9 mouse cellular contexts compared by ENCODE assay signal in the genomic region with DNA sequence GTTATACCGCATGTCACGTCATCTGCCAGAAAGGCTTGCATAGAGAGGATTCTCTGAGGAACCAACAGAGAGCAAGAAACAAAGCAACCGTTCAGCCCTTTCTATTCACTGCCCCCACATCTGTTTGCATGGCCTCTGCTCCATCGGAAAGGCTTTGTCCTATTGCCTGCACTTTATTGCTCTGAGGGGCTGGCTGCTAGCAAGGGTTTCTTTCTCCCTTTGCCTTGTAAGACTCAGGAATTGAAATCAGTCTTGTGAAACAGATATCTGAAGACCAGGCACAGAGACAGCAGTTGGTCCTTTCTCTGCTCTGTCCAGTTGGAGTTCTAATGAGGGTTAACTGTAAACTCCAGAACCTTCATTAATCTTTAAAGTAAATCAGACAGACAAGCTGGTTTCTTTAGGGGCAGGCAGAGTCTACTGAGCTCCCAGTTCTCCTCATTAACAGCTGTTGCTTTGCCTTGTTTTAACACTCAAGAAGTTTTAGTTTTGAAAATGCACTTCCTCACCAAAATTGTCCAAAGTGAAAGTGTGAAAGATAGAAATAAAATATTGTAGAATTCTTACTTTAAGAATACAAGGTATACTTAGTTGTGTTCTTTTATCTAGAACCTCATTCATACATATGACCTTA.
A peak's percentile ranks its signal among the peaks of the same experiment; 100 is the strongest.
DNase-seq lines count a peak whose midpoint lies in the region; ATAC-seq lines count a peak whose summit lies in the region.
"Had no signal": no experiment of that assay in that cellular context is flagged by ENCODE, and none has a peak within 500 bp of the region (broad histone marks: within the 10 kb centered on the region; RNA-seq: fewer than 3 reads in every experiment).

No protein-coding gene starts in this region.

- H3K9me3 ChIP-seq in hindbrain, embryonic 11.5 days (ENCODE audit: control insufficient read depth, low read length): no peaks in the 10 kb centered on the region
- no peaks in the 10 kb centered on the region for H3K9me3 ChIP-seq in midbrain, embryonic 10.5 days (replicated peaks)
- no peaks in the 10 kb centered on the region for H3K9me3 ChIP-seq in stomach, embryonic 16.5 days (replicated peaks; ENCODE audit: control insufficient read depth, low read length)
- H3K9me3 ChIP-seq: heart, embryonic 15.5 days had no signal

- no peaks in the 10 kb centered on the region; the same call in 1 of the 2 replicates for H3K4me1 ChIP-seq in hindbrain, embryonic 11.5 days (replicated peaks; ENCODE audit: control insufficient read depth, insufficient read depth, low read length)
- peaks cover 61% of the 10 kb centered on the region for H3K4me1 ChIP-seq in midbrain, embryonic 10.5 days
- peaks cover 15% of the 10 kb centered on the region for H3K4me1 ChIP-seq in stomach, embryonic 16.5 days (ENCODE audit: control insufficient read depth, insufficient read depth, low read length)

- H3K36me3 ChIP-seq in hindbrain, embryonic 11.5 days (ENCODE audit: control insufficient read depth, insufficient read depth, low read length): no peaks in the 10 kb centered on the region
- H3K36me3 ChIP-seq in midbrain, embryonic 10.5 days: no peaks in the 10 kb centered on the region
- no peaks in the 10 kb centered on the region for H3K36me3 ChIP-seq in stomach, embryonic 16.5 days (ENCODE audit: control insufficient read depth, insufficient read depth, low read length)
- H3K36me3 ChIP-seq: heart, embryonic 15.5 days had no signal

- no peak overlapping the region for H3K9ac ChIP-seq in hindbrain, embryonic 11.5 days (ENCODE audit: low read depth, low read length)
- H3K9ac ChIP-seq in stomach, embryonic 16.5 days (ENCODE audit: low read length): no peak overlapping the region
- H3K9ac ChIP-seq: heart, embryonic 15.5 days had no signal

- H3K27ac ChIP-seq in hindbrain, embryonic 11.5 days (ENCODE audit: low read depth, low read length): peak overlapping the region; percentile 85
- H3K27ac ChIP-seq in midbrain, embryonic 10.5 days (replicated peaks): peak overlapping the region; percentile 83
- H3K27ac ChIP-seq in stomach, embryonic 16.5 days (ENCODE audit: low read length): peak overlapping the region; percentile 89
- H3K27ac ChIP-seq: heart, embryonic 15.5 days had no signal

- WGBS in hindbrain, embryonic 11.5 days: 3% methylated on average over 4 of the region's 4 CpGs
- 8% methylated on average over 4 of the region's 4 CpGs for WGBS in midbrain, embryonic 10.5 days
- 16% methylated on average over 4 of the region's 4 CpGs for WGBS in stomach, embryonic 16.5 days

- ATAC-seq in hindbrain, embryonic 11.5 days (ENCODE audit: low FRiP score): peak; percentile 78
- peak; percentile 69; the same call in 1 of the 2 replicates for ATAC-seq in stomach, embryonic 16.5 days (ENCODE audit: insufficient read depth, low FRiP score)

- peak; percentile 14 for DNase-seq in kidney, postnatal 10 days
- no peak for DNase-seq in kidney, adult 18-20 months
- DNase-seq in hindbrain, embryonic 11.5 days (ENCODE audit: low spot score): peak; percentile 68
- DNase-seq in midbrain, embryonic 10.5 days (ENCODE audit: low spot score): peak; percentile 66
- no peak for DNase-seq in gastrocnemius, postnatal 14 days
- no peak for DNase-seq in heart, postnatal 4 days
- DNase-seq in kidney, postnatal 25 days: no peak

- intact Hi-C loops in gastrocnemius, postnatal 14 days (cut with DNase I; ENCODE audit: low total_unique reads): no loop called here

- no peak overlapping the region for H3K4me3 ChIP-seq in hindbrain, embryonic 11.5 days (ENCODE audit: low read depth, low read length)
- H3K4me3 ChIP-seq in midbrain, embryonic 10.5 days: no peak overlapping the region
- H3K4me3 ChIP-seq in stomach, embryonic 16.5 days (replicated peaks; ENCODE audit: low read length): no peak overlapping the region
- H3K4me3 ChIP-seq: heart, embryonic 15.5 days had no signal

- H3K4me2 ChIP-seq in hindbrain, embryonic 11.5 days (replicated peaks; ENCODE audit: low read depth, low read length): no peak overlapping the region
- H3K4me2 ChIP-seq in stomach, embryonic 16.5 days (ENCODE audit: low read depth, low read length): peak overlapping the region; percentile 16; the same call in 1 of the 2 replicates
- H3K4me2 ChIP-seq: heart, embryonic 15.5 days had no signal

- no peaks in the 10 kb centered on the region for H3K27me3 ChIP-seq in hindbrain, embryonic 11.5 days (ENCODE audit: control insufficient read depth, insufficient read depth, low read length)
- H3K27me3 ChIP-seq in midbrain, embryonic 10.5 days (ENCODE audit: low read depth, poor library complexity, severe bottlenecking): no peaks in the 10 kb centered on the region
- no peaks in the 10 kb centered on the region for H3K27me3 ChIP-seq in stomach, embryonic 16.5 days (ENCODE audit: control insufficient read depth, insufficient read depth, low read length)
- H3K27me3 ChIP-seq: heart, embryonic 15.5 days had no signal

Comparison
In these comparisons a context has a peak if more than half of its experiments do, and no peak if none do; other contexts are left out.
1. DNase-seq: peak in kidney, postnatal 10 days (single experiment), hindbrain, embryonic 11.5 days (single experiment) and midbrain, embryonic 10.5 days (single experiment); none in kidney, adult 18-20 months (single experiment), gastrocnemius, postnatal 14 days (single experiment), heart, postnatal 4 days (single experiment) and kidney, postnatal 25 days (0 of 2).
2. Peak in every context shown above with its lines, with median percentiles within 50 percentile points of each other: H3K27ac ChIP-seq.